Mouse (Mus musculus) layer of hippocampus, postnatal 25 days (tissue): ENCODE measurements around the gene Barx2. TPM values are rescaled to one million over a fixed set of nuclear protein-coding genes. Genes with fewer than 3 reads are reported as not detected.
A peak's percentile ranks its signal among the peaks of the same experiment; 100 is the strongest.
"Not testable (repeated sequence)": the region's sequence is repeated elsewhere in the genome, so short reads cannot be mapped to it uniquely, and the experiment has no call there.

Experiments used
- DNase-seq, 2 experiments: peaks; one replicate each; pipeline ENCODE4 v3.0.0; 2022; ENCODE audit warnings: mixed read lengths in 2 of 2, low spot score in 1 of 2; ENCODE audit errors: extremely low spot score in 1 of 2
- total RNA-seq, 2 experiments: library from RNA; stranded (reverse); gene quantifications; 2 replicates each; pipeline ENCODE4 v1.2.3; 2021

Gene Barx2
- total RNA-seq = under 1 TPM; 0.73 to 0.84 TPM

GRCm38 (mm10) chr9:31912921-31913738, at the start of gene Barx2:
TSS of gene Barx2 (minus strand) at chr9:31913462.
- DNase-seq = peak; percentile 54 to 61

- DNase-seq = no peak
These were observed 49.0 kb upstream of the Barx2 start for GRCm38 (mm10) chr9:31962265-31962664.

DNA sequence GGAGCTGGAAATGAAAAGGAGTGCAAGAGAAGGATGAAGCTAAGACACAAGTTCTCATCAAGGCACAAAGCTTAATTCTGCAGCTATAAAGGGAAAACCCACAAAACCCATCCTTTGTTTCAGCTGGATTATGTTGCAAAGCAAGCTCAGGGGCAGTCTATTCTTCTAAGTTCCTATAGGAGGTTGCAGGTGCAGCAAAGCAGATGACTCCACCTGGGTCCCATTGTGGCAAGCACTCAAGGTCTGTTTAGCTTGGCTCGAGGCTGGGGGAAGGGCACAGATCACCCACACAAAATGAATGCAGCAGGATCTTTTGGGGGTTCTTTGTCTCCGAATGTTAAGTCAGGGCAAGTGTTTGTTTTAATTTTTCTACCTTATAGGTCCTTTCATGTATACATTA, 47.2 kb upstream of the Barx2 start:
- DNase-seq = no peak

DNA sequence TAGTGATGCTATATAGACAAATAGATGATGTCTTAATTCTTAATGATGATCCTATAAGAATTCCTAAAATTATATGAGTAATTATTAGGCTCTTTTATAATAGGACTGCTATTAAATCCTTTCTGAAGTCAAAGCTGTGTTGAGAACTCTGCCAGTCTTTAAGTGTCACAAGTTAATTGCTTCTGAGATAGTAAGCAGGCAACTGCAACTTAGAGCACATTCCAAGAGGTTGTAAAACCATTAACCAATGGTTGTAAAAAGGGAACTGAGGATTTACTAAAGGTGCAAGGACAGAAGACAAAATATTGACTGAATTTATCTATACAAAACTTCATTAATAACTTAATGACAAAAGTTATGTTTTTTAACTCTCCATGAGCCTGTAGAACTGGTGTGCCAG, 44.9 kb upstream of the Barx2 start:
- DNase-seq = no peak

DNA sequence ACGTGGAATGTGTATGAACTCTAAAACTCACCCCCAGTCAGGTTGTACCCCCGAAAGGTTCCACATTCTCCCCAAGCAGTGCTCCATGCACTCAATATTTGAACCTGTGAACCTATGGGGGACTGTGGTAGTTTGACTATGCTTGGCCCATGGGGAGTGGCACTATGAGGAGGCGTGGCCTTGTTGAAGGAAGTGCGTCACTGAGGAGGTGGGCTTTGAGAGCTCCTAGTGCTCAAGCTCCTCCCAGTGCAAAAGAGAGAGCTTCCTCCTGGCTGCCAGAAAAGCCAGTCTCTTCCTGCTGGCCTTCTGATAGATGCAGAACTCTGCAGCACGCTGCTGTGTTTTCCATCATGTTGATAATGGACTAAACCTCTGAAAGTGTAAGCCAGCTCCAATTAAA, 37.2 kb upstream of the Barx2 start:
- DNase-seq = no peak

DNA sequence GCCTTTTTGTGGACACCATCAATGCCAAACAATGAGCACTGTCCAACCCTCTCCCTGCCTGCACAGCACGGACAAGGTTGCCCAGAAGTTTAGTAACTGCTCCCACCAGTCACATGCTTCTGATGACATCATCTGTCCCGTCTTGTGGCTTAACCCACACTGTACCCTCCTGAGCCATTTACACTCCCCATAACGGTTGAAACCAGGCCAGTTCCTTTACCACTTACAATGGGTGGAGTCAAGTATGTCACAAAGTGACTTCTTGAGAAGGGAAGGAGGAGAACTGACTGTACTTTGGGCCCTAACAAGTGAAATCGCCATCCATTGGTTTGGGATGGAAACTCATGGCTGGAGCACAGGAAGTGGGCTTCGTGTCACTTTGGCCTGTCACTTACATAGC, 35.8 kb upstream of the Barx2 start:
- DNase-seq = no peak

DNA sequence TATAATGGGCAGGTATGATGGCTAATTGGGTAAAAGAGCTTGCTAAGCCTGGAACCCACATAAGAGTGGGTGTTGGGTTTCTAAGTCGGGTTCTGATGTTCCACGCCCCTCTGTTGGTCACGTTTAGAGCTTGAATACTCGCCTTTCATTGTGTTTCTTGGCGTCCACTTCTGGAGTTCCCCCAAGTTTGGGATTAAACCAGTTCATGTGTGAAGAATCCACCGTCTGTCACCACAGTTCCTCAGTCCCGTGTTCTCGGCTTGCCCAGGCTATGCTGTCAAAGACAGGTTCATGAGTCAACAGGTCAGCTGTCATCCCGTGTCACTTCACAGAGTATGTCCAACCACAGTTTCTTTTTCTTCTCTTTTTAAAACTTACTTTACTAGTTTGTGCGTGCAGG, 33.8 kb upstream of the Barx2 start:
- DNase-seq = no peak

DNA sequence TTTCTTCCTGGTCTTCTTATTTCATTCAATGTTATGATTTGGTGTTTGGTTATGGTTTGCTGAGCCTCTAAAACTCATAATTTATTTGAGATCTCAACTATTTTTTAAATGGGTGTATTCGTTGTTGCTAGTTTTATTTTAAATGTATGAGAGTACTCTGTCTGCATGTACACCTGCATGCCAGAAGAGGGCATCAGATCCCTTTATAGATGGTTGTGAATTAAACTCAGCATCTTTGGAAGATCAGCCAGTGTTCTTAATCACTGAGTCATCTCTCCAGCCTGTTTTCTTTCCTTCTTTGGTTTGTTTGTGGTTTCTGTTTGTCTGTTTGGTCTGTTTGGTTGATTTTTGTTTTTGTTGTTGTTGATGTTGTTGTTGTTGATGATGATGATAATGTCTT, 29.1 kb upstream of the Barx2 start:
- DNase-seq = no peak

DNA sequence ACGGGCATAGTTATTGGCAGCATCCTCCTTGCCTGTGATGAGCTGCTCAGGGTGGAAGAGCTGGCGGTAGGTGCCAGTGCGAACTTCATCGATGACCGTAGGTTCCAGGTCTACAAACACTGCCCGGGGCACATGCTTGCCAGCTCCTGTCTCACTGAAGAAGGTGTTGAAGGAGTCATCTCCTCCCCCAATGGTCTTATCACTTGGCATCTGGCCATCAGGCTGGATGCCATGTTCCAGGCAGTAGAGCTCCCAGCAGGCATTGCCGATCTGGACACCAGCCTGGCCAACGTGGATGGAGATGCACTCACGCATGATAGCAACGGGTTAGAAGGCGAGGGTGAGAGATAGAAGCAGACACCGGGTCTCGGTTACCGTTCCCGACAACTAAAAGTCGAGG, 23.2 kb upstream of the Barx2 start:
- DNase-seq = not testable (repeated sequence)

DNA sequence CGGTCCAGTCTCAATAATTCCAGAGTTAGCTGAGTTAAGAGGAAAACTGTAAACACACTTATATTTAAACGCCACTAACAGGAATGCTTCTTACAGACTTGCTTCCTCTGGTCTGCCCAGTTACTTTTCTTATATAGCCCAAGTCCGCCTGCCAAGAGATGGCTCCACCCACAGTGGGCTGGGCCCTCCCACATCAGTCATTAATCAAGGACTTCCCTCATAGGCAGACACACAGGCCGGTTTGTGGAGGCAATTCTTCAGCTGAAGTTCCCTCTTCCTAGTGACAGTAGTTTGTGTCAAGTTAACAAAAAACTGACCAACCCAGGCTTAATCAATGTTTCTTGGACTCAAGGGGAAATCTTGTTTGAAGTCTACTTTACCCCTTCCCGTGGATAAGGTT, 18.4 kb upstream of the Barx2 start:
- no peak for DNase-seq

GRCm38 (mm10) chr9:31931255-31931654, 18.0 kb upstream of the Barx2 start:
- no peak for DNase-seq

DNA sequence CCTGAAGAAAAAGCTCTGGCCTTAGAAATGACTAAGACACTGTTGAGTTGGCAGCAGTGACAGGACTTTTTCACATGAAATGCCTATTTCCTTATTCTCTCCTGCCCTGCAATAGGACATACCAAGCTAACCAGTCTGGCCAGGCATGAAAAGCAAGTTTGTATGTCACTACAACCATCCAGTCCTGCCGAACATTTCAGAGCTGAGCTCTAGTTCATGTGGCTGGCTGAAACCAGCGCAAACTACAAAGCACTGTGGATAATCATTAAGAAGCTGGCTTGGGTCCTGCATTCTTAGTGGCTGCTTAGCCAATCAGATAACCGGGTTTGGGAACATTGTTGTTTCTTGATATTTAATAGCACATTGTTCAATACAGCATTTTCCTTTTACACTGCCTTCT, 13.5 kb upstream of the Barx2 start:
- DNase-seq = no peak

DNA sequence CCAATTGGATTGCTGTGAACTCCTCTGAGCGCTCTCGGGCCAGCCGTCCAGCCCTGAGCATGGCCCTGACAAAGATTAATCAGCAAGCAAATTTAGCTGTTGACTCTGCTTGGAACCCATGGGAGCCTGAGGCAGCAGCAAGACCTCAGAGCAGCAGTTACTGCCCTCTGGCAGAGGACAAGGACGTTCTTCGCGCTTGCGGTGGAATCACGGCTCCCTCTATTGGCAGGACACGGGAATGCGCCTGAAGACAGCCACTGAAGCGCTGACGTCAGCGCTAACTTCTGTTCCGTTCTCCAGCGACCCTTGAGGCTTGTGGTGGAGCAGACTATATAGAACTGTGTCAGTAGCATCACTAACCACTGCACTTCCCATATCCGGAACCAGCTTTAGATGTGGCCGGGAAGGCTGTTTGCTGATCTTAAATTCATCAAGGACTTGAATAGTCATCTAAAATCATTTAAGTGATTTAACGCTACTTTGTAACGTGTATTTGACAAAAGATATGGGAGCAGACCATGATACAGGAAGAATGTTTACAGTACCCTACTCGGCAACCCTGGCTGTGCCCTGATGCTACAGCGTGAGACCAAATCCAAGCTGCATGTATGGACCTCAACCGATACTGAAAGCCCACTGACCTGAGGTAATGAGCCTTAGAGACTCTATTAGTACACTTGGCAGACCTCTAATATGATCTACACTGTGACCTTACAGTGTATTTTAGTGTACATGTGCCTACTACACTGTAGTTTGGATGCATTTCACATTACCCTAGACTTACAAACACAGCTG, 12.8 kb upstream of the Barx2 start:
- peak; percentile 76 to 90 for DNase-seq

- no peak for DNase-seq
These were observed 10.3 kb upstream of the Barx2 start for GRCm38 (mm10) chr9:31923529-31923928.

GRCm38 (mm10) chr9:31919802-31920201, 6.5 kb upstream of the Barx2 start:
- DNase-seq = no peak

GRCm38 (mm10) chr9:31916421-31916820, 3.2 kb upstream of the Barx2 start:
- DNase-seq = no peak

DNA sequence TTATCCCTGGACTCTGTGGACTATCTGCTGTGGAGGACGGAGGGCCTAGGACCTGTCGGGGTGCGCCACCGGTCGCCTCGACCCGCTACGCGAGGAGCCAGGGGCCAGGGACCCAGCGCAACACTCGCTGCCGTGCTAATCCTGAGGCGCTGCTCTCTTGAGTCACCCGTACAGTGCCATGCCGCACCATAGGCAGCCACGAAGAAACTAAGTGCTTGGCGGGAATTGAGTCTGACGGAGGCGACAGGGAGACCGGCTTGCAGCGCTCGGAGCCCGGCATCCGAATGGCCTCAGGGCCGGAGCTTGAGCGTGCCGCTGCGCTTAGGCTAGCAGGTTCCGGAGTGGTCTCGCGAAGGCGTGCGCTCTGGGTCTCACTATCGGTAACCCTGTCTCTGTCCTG, 1.6 kb upstream of the Barx2 start:
- peak in 1 of 2 experiments; percentile 11 for DNase-seq

DNA sequence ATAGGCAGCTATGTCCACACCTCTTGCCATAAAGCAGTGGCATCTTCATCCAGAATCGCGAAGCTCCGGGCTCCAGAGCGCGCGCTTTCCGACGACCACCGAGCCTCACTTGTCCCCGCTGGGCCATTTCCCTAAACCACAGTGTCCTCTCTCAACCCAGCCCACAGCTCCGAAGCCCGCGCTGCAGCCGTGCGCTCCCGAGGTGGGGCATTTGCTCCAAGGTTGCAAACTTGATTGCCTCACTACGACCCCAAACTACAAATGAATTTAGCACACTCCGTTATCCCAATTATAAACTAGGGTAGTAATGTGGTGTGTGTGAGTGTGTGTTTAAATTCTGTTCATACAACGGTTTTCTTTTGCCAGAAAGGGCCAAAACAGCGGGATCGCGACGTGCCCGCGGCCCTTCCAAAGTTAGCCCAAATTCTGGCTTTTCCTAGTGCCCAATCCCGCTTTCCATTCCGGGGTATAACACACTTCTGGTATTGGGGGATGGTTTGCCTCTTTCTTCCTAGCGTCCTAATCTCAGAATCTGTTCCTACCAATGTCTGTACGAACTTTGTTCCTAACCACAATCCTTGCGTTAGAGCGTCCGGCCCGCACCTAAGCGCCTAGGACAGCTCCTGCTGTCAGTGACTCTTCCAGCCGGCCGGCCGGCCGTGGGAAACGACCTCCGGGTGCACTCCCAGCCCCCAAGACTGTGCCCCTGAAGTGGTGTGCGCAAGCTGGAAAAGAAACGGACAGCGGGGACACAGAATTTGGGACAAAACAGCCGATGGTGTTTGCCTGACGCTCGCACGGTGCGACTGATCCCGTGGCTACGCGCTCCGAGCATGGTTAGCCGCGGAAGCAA, 703 bp upstream of the Barx2 start:
- DNase-seq = no peak

- DNase-seq = no peak
These were observed 725 bp downstream of the Barx2 start for GRCm38 (mm10) chr9:31912553-31912920.

DNA sequence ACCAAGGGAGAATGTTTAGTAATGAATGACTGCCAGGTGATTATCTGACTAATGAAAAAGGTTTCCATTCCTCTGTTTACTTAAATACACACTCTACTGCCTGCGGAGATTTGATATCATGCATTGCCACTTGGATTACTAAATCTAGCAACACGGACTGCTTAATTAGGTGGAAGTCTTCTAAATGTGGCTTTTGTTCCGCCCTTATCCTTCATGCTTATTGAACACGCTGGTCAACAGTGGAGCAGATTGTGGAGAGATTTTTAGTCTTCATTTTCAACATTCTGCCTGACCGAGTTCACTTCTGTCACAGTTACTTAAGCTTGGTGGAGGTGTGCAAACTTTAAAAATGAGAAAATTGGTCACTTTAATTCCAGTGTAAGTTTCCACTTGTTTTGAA, 3.0 kb downstream of the Barx2 start:
- DNase-seq = no peak

DNA sequence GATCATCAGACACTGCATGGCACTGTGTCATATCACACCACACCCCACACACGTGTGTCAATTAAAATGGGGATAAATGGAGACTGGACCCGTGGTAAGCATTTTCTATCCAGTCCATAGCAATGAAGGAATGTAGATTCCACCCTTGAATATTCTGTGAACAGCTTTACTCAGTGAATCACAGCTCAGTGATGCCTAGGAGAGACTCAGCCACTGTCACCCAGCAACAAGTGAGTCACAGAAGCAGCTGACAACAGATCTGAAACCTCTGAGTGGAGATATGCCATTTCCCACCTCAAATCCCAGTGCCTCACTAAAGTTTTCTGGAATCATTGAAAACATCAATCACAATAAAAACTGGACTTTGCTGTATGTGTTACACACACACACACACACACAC, 11.5 kb downstream of the Barx2 start:
- DNase-seq = no peak
